14 mouse cellular contexts compared by ENCODE assay signal in genomic region chr2:75823736-75824135, GRCm38 (mm10). TPM values are rescaled to one million over a fixed set of nuclear protein-coding genes. Genes with fewer than 3 reads are reported as not detected.
DNase-seq lines count a peak whose midpoint lies in the region; ATAC-seq and TF ChIP-seq lines count a peak whose summit lies in the region.
"Had no signal": no experiment of that assay in that cellular context is flagged by ENCODE, and none has a peak within 500 bp of the region (broad histone marks: within the 10 kb centered on the region; RNA-seq: fewer than 3 reads in every experiment).

No protein-coding gene starts in this region.

- H3K4me1 ChIP-seq in kidney, postnatal 0 days (replicated peaks; ENCODE audit: insufficient read depth, low read length), result 0 out of 2 replicates have a peak, but pooled peaks cover 3% of the 10 kb centered on the region
- H3K4me1 ChIP-seq in brown adipose tissue, adult 24 weeks (ENCODE audit: control insufficient read depth, insufficient read depth, insufficient read length, low read length), result no peaks in the 10 kb centered on the region
- peaks cover 32% of the 10 kb centered on the region for H3K4me1 ChIP-seq in megakaryocyte, embryonic 14.5 days
- H3K4me1 ChIP-seq: forebrain, embryonic 15.5 days had no signal

- no peak for TF ChIP-seq CTCF in kidney, postnatal 0 days (IDR thresholded peaks at IDR 0.05; ENCODE audit: low read depth)
- TF ChIP-seq CTCF in layer of hippocampus, adult 2 months (conservative IDR thresholded peaks at IDR 0.05), result no peak

- 63% methylated on average over 7 of the region's 7 CpGs for WGBS in kidney, postnatal 0 days

- no peak for ATAC-seq in kidney, postnatal 0 days (replicated peaks; ENCODE audit: low FRiP score, low read depth)
- ATAC-seq: forebrain, embryonic 15.5 days had no signal

- H3K4me3 ChIP-seq in kidney, postnatal 0 days (replicated peaks; ENCODE audit: low read depth, low read length), result no peak overlapping the region
- no peak overlapping the region for H3K4me3 ChIP-seq in brown adipose tissue, adult 24 weeks (ENCODE audit: insufficient read depth, low read depth, low read length)
- H3K4me3 ChIP-seq in megakaryocyte, embryonic 14.5 days (replicated peaks), result peak overlapping the region; percentile 84
- no peak overlapping the region for H3K4me3 ChIP-seq in layer of hippocampus, adult 2 months
- H3K4me3 ChIP-seq: embryonic facial prominence, embryonic 10.5 days; forebrain, embryonic 15.5 days; myocyte had no signal

- no peaks in the 10 kb centered on the region for H3K9me3 ChIP-seq in kidney, postnatal 0 days (replicated peaks; ENCODE audit: low read length)
- no peaks in the 10 kb centered on the region for H3K9me3 ChIP-seq in megakaryocyte, embryonic 14.5 days
- H3K9me3 ChIP-seq: embryonic facial prominence, embryonic 10.5 days; forebrain, embryonic 15.5 days had no signal

- H3K9ac ChIP-seq in kidney, postnatal 0 days (ENCODE audit: low read depth, low read length), result no peak overlapping the region
- H3K9ac ChIP-seq: forebrain, embryonic 15.5 days had no signal

- H3K27ac ChIP-seq in kidney, postnatal 0 days, result 0 out of 2 replicates have a peak overlapping the region, but pooled peaks have one; percentile 11
- 0 out of 2 replicates have a peak overlapping the region, but pooled peaks have one; percentile 10 for H3K27ac ChIP-seq in brown adipose tissue, adult 24 weeks (replicated peaks; ENCODE audit: low read depth, low read length)
- H3K27ac ChIP-seq in layer of hippocampus, adult 2 months, result no peak overlapping the region
- H3K27ac ChIP-seq: embryonic facial prominence, embryonic 10.5 days; forebrain, embryonic 15.5 days had no signal

- no peaks in the 10 kb centered on the region for H3K36me3 ChIP-seq in kidney, postnatal 0 days (ENCODE audit: insufficient read depth, low read length)
- peaks cover 6% of the 10 kb centered on the region for H3K36me3 ChIP-seq in megakaryocyte, embryonic 14.5 days (replicated peaks; ENCODE audit: low read length)
- H3K36me3 ChIP-seq: embryonic facial prominence, embryonic 10.5 days; forebrain, embryonic 15.5 days had no signal

- DNase-seq in kidney, postnatal 0 days (ENCODE audit: low spot score), result no peak
- DNase-seq in kidney, adult 8-10 months, result no peak
- DNase-seq in thymus, postnatal 36 days, result peak; percentile 43 to 58
- DNase-seq in left cerebral cortex, adult 9 months (ENCODE audit: low spot score in 2 of 2), result no peak
- DNase-seq in lung, postnatal 25 days (ENCODE audit: low spot score), result no peak
- DNase-seq in layer of hippocampus, adult 2 months (ENCODE audit: low spot score in 2 of 2), result no peak
- DNase-seq: left cerebral cortex, postnatal 4 days; lung, postnatal 4 days; right cerebral cortex, adult 18-20 months had no signal

- no peak overlapping the region for H3K4me2 ChIP-seq in kidney, postnatal 0 days (ENCODE audit: low read length)
- H3K4me2 ChIP-seq: forebrain, embryonic 15.5 days had no signal

- no peaks in the 10 kb centered on the region for H3K27me3 ChIP-seq in kidney, postnatal 0 days (ENCODE audit: insufficient read depth, low read length)
- no peaks in the 10 kb centered on the region for H3K27me3 ChIP-seq in megakaryocyte, embryonic 14.5 days (replicated peaks)
- H3K27me3 ChIP-seq: forebrain, embryonic 15.5 days had no signal

RNA-seq across cellular contexts. Expression of gene Agps, which starts 8.2 kb away (rescaled TPM):
- polyA plus RNA-seq in kidney, postnatal 0 days (2015; fragmentation: Nextera tagmentation; extraction: Ambion mirVana), result 22.7 and 25.6 TPM in 2 replicates
- 14.5 and 17.6 TPM in 2 replicates for polyA plus RNA-seq in brown adipose tissue, adult 24 weeks (2012; ENCODE audit: insufficient read depth, insufficient read length, missing spikeins)
- polyA plus RNA-seq in megakaryocyte, embryonic 14.5 days (2012; ENCODE audit: insufficient read depth, low replicate concordance), result 2.9 TPM in 1 of 2 replicates, not detected in the other
- total RNA-seq in layer of hippocampus, adult 2 months (2021), result 10 to 100 TPM; 37.0 to 40.2 TPM

Comparison
In these comparisons a context has a peak if more than half of its experiments do, and no peak if none do; other contexts are left out.
1. DNase-seq: peak in thymus, postnatal 36 days (2 of 2); none in kidney, postnatal 0 days (single experiment), kidney, adult 8-10 months (0 of 2), left cerebral cortex, adult 9 months (0 of 2), lung, postnatal 25 days (single experiment) and layer of hippocampus, adult 2 months (0 of 2).